Mouse (Mus musculus) heart, adult 2 months (tissue): ENCODE data around the gene Muc5ac. TPM values are rescaled to one million over a fixed set of nuclear protein-coding genes. Genes with fewer than 3 reads are reported as not detected.
"Not testable (repeated sequence)": the region's sequence is repeated elsewhere in the genome, so short reads cannot be mapped to it uniquely, and the experiment has no call there.

Experiments used
- DNase-seq, 2 experiments: peaks; one replicate each; pipeline ENCODE4 v3.0.0; 2021
- H3K27ac ChIP-seq: fragments of 200-600 bp; 2 replicates; pipeline ENCODE4 v1.8.1; 2022
- H3K27me3 ChIP-seq: fragments of 200-500 bp; 2 replicates; pipeline ENCODE4 v1.6.1; 2012; ENCODE audit warnings: mild to moderate bottlenecking, low read length, inconsistent platforms, mixed read lengths; ENCODE audit not compliant: control insufficient read depth, insufficient read depth
- H3K36me3 ChIP-seq: fragments of 200-500 bp; 2 replicates; pipeline ENCODE4 v1.6.1; 2012; ENCODE audit warnings: low read length, inconsistent platforms; ENCODE audit not compliant: control insufficient read depth, insufficient read depth
- H3K4me1 ChIP-seq: fragments of 200-500 bp; 2 replicates; pipeline ENCODE4 v1.6.1; 2011; ENCODE audit warnings: low read length; ENCODE audit not compliant: control insufficient read depth, insufficient read depth
- H3K4me3 ChIP-seq: fragments of 200-600 bp; 2 replicates; pipeline ENCODE4 v1.8.1; 2022
- H3K79me2 ChIP-seq: fragments of 200-500 bp; replicated peaks from 2 replicates; pipeline ENCODE4 v1.6.1; 2012; ENCODE audit warnings: mild to moderate bottlenecking, inconsistent platforms, low read length, moderate library complexity, mixed read lengths; ENCODE audit not compliant: control insufficient read depth, insufficient read depth
- H3K9ac ChIP-seq: fragments of 200-500 bp; 2 replicates; pipeline ENCODE4 v1.6.1; 2012; ENCODE audit warnings: low read depth, mild to moderate bottlenecking, control low read depth, inconsistent platforms, low read length, mixed read lengths
- CTCF ChIP-seq: fragments of 200-600 bp; IDR thresholded peaks from 2 replicates; pipeline ENCODE4 v1.8.1; 2022; ENCODE audit warnings: antibody characterized with exemption, mild to moderate bottlenecking, moderate library complexity
- EP300 ChIP-seq: fragments of 200-500 bp; IDR thresholded peaks from 2 replicates; pipeline ENCODE4 v1.6.1; 2011; ENCODE audit warnings: low read depth, low read length, control low read depth; ENCODE audit not compliant: insufficient read depth
- POLR2A ChIP-seq: fragments of 200-500 bp; IDR thresholded peaks from 2 replicates; pipeline ENCODE4 v1.6.1; 2011; ENCODE audit warnings: mild to moderate bottlenecking, low read depth, low read length, control low read depth; ENCODE audit not compliant: insufficient read depth
- WGBS: fragments of 180-500 bp; shearing (Covaris S2); methylation state at CpG from one replicate; pipeline ENCODE4 v1.1.7; 2018; 5-methylcytosine and 5-hydroxymethylcytosine counted together
- intact Hi-C: fragments of 180-260 bp; cut with DNase I; formaldehyde crosslinking; loops from one replicate; pipeline ENCODE4 v1.15.1; 2025
- polyA plus RNA-seq: library from polyadenylated mRNA; depleted of rRNA; stranded (reverse); fragments of >200 nt; gene quantifications from 2 replicates; pipeline ENCODE4 v1.2.3, GENCODE M21; 2012
- total RNA-seq, 2 experiments: library from RNA; stranded (reverse); gene quantifications; 2 replicates each; pipeline ENCODE4 v1.2.3; 2021

Muc5ac gene
- total and polyA plus RNA-seq, 3 experiments: 0.04 TPM; not detected in 2

GRCm38 (mm10) chr7:141770988-141771387 is 17.8 kb upstream of the Muc5ac start:
- 27% methylated on average over 8 of the region's 8 CpGs for WGBS
- H3K36me3 ChIP-seq: no peaks in the 10 kb centered on the region
- no peaks in the 10 kb centered on the region for H3K79me2 ChIP-seq
- no peaks in the 10 kb centered on the region for H3K4me1 ChIP-seq
- no peak for TF ChIP-seq CTCF
- TF ChIP-seq EP300: no peak
- no peak for TF ChIP-seq POLR2A
- H3K9ac ChIP-seq: no peak overlapping the region
- peak in 1 of 2 experiments; percentile 19 for DNase-seq
- H3K4me3 ChIP-seq: no peak overlapping the region
- intact Hi-C loops: no loop called here
- no peaks in the 10 kb centered on the region for H3K27me3 ChIP-seq
- H3K27ac ChIP-seq: no peak overlapping the region

GRCm38 (mm10) chr7:141772058-141772557 is 16.7 kb upstream of the Muc5ac start:
- intact Hi-C loops: no loop called here
- Histone ChIP-seq H3K9ac (no peak overlapping the region), H3K36me3 (no peaks in the 10 kb centered on the region), H3K27me3 (no peaks in the 10 kb centered on the region), H3K4me3 (no peak overlapping the region), H3K27ac (no peak overlapping the region), H3K4me1 (no peaks in the 10 kb centered on the region), H3K79me2 (no peaks in the 10 kb centered on the region)
- DNase-seq: no peak
- no peak for TF ChIP-seq EP300
- TF ChIP-seq POLR2A: no peak
- no peak for TF ChIP-seq CTCF
- 48% methylated on average over 1 of the region's 1 CpGs for WGBS

- no peak overlapping the region for H3K27ac ChIP-seq
- H3K27me3 ChIP-seq: no peaks in the 10 kb centered on the region
- no peaks in the 10 kb centered on the region for H3K36me3 ChIP-seq
- DNase-seq: no peak
- TF ChIP-seq CTCF (no peak), POLR2A (no peak), EP300 (no peak)
- no peaks in the 10 kb centered on the region for H3K79me2 ChIP-seq
- WGBS: 64% methylated on average over 2 of the region's 2 CpGs
- no peaks in the 10 kb centered on the region for H3K4me1 ChIP-seq
- intact Hi-C loops: no loop called here
- no peak overlapping the region for H3K4me3 ChIP-seq
- no peak overlapping the region for H3K9ac ChIP-seq
Observed at GRCm38 (mm10) chr7:141774855-141775254, 13.9 kb upstream of the Muc5ac start.

GRCm38 (mm10) chr7:141776199-141776598 is 12.6 kb upstream of the Muc5ac start:
- Histone ChIP-seq H3K27me3 (no peaks in the 10 kb centered on the region; the same call in 1 of the 2 replicates), H3K4me1 (no peaks in the 10 kb centered on the region), H3K4me3 (no peak overlapping the region), H3K79me2 (no peaks in the 10 kb centered on the region), H3K27ac (no peak overlapping the region), H3K9ac (no peak overlapping the region), H3K36me3 (no peaks in the 10 kb centered on the region)
- DNase-seq: no peak
- intact Hi-C loops: no loop called here
- WGBS: 79% methylated on average over 5 of the region's 5 CpGs
- TF ChIP-seq EP300 (no peak), POLR2A (no peak), CTCF (no peak)

- no peak overlapping the region for H3K27ac ChIP-seq
- intact Hi-C loops: no loop called here
Observed at GRCm38 (mm10) chr7:141794251-141794650, 5.5 kb downstream of the Muc5ac start.

GRCm38 (mm10) chr7:141803206-141803605 is 14.4 kb downstream of the Muc5ac start:
- Histone ChIP-seq H3K4me3 (no peak overlapping the region), H3K9ac (no peak overlapping the region), H3K4me1 (no peaks in the 10 kb centered on the region), H3K79me2 (no peaks in the 10 kb centered on the region), H3K27ac (no peak overlapping the region), H3K36me3 (no peaks in the 10 kb centered on the region), H3K27me3 (no peaks in the 10 kb centered on the region)
- no peak for DNase-seq
- intact Hi-C loops: no loop called here
- TF ChIP-seq EP300 (no peak), CTCF (no peak)
- 83% methylated on average over 7 of the region's 7 CpGs for WGBS

More at GRCm38 (mm10) chr7:141794251-141794650, 5.5 kb downstream of the Muc5ac start:
- H3K79me2 ChIP-seq: no peaks in the 10 kb centered on the region
- H3K27me3 ChIP-seq: no peaks in the 10 kb centered on the region
- no peaks in the 10 kb centered on the region for H3K36me3 ChIP-seq
- H3K4me1 ChIP-seq: no peaks in the 10 kb centered on the region
- DNase-seq: no peak
- no peak for TF ChIP-seq CTCF
- no peak overlapping the region for H3K9ac ChIP-seq
- H3K4me3 ChIP-seq: no peak overlapping the region
- 96% methylated on average over 1 of the region's 1 CpGs for WGBS

GRCm38 (mm10) chr7:141805384-141805783 is 16.6 kb downstream of the Muc5ac start:
- TF ChIP-seq POLR2A (no peak), EP300 (no peak), CTCF (no peak)
- intact Hi-C loops: no loop called here
- no peaks in the 10 kb centered on the region for H3K27me3 ChIP-seq
- H3K4me3 ChIP-seq: no peak overlapping the region
- H3K79me2 ChIP-seq: no peaks in the 10 kb centered on the region
- 80% methylated on average over 7 of the region's 7 CpGs for WGBS
- no peak for DNase-seq
- H3K27ac ChIP-seq: no peak overlapping the region
- no peaks in the 10 kb centered on the region for H3K36me3 ChIP-seq
- no peaks in the 10 kb centered on the region for H3K4me1 ChIP-seq
- H3K9ac ChIP-seq: no peak overlapping the region

GRCm38 (mm10) chr7:141807823-141808222 is 19.1 kb downstream of the Muc5ac start:
- H3K36me3 ChIP-seq, H3K27me3 ChIP-seq, H3K4me3 ChIP-seq, H3K9ac ChIP-seq, intact Hi-C loops, H3K79me2 ChIP-seq, H3K27ac ChIP-seq, H3K4me1 ChIP-seq, DNase-seq: not testable (repeated sequence)
- WGBS: no CpG with 5 or more reads among the region's 4 CpGs

- H3K27me3 ChIP-seq, H3K4me1 ChIP-seq, H3K9ac ChIP-seq, H3K4me3 ChIP-seq, H3K36me3 ChIP-seq, intact Hi-C loops, H3K27ac ChIP-seq, DNase-seq, H3K79me2 ChIP-seq: not testable (repeated sequence)
- no CpG with 5 or more reads among the region's 4 CpGs for WGBS
Observed at GRCm38 (mm10) chr7:141809933-141810332, 21.2 kb downstream of the Muc5ac start.
